Mouse (Mus musculus) cerebellum, adult 2 months (tissue): ENCODE results near the gene Arl6ip5.
A peak's percentile ranks its signal among the peaks of the same experiment; 100 is the strongest.

Experiments
- CTCF ChIP-seq: fragments of 200-500 bp; IDR thresholded peaks from 2 replicates; pipeline ENCODE4 v1.5.1; 2011; ENCODE audit warnings: low read depth, mild to moderate bottlenecking, control low read depth, low read length, moderate library complexity, borderline replicate concordance; ENCODE audit not compliant: insufficient read depth
- POLR2A ChIP-seq: fragments of 200-500 bp; IDR thresholded peaks from 2 replicates; pipeline ENCODE4 v1.6.1; 2011; ENCODE audit warnings: low read length, control low read depth, borderline replicate concordance; ENCODE audit not compliant: insufficient read depth

- peak; percentile 22; the same call in 1 of the 2 replicates for TF ChIP-seq CTCF
- no peak for TF ChIP-seq POLR2A
Measured at GRCm38 (mm10) chr6:97250966-97251365, 40.5 kb downstream of the Arl6ip5 start.
